Mouse (Mus musculus) stomach, embryonic 16.5 days (tissue): ENCODE results near the gene Grin2b. TPM values are rescaled to one million over a fixed set of nuclear protein-coding genes. Genes with fewer than 3 reads are reported as not detected.
"Not testable (repeated sequence)": the region's sequence is repeated elsewhere in the genome, so short reads cannot be mapped to it uniquely, and the experiment has no call there.

Experiments
- ATAC-seq: fragments of 200-750 bp; cut with Nextera tagmentation; 2 replicates; pipeline ENCODE4 v1.8.0; 2017; ENCODE audit warnings: moderate number of reproducible peaks, moderate TSS enrichment; ENCODE audit not compliant: insufficient read depth, low FRiP score
- H3K27ac ChIP-seq: fragments of 300-500 bp; sonication (generic); 2 replicates; pipeline ENCODE4 v1.5.1; 2014; ENCODE audit warnings: low read length
- H3K27me3 ChIP-seq: fragments of 300-500 bp; sonication (generic); 2 replicates; pipeline ENCODE4 v1.6.1; 2014; ENCODE audit warnings: low read length, control low read depth, mixed read lengths; ENCODE audit not compliant: control insufficient read depth, insufficient read depth
- H3K36me3 ChIP-seq: fragments of 300-500 bp; sonication (generic); 2 replicates; pipeline ENCODE4 v1.6.1; 2014; ENCODE audit warnings: low read length; ENCODE audit not compliant: control insufficient read depth, insufficient read depth
- H3K4me1 ChIP-seq: fragments of 300-500 bp; sonication (generic); 2 replicates; pipeline ENCODE4 v1.6.1; 2014; ENCODE audit warnings: low read length, control low read depth, mixed read lengths; ENCODE audit not compliant: control insufficient read depth, insufficient read depth
- H3K4me2 ChIP-seq: fragments of 300-500 bp; sonication (generic); 2 replicates; pipeline ENCODE4 v1.6.1; 2014; ENCODE audit warnings: low read depth, low read length, mixed read lengths
- H3K4me3 ChIP-seq: fragments of 300-500 bp; sonication (generic); replicated peaks from 2 replicates; pipeline ENCODE4 v1.5.1; 2014; ENCODE audit warnings: mild to moderate bottlenecking, low read length
- H3K9ac ChIP-seq: fragments of 300-500 bp; sonication (generic); 2 replicates; pipeline ENCODE4 v1.6.1; 2014; ENCODE audit warnings: low read length
- H3K9me3 ChIP-seq: fragments of 300-500 bp; sonication (generic); replicated peaks from 2 replicates; pipeline ENCODE4 v1.6.1; 2016; ENCODE audit warnings: low read length, control low read depth; ENCODE audit not compliant: control insufficient read depth
- WGBS: fragments of 180-500 bp; shearing (Covaris S2); extraction: QIAGEN DNeasy Blood & Tissue Kit; methylation state at CpG from one replicate; pipeline ENCODE4 v1.1.7; 2014; 5-methylcytosine and 5-hydroxymethylcytosine counted together
- polyA plus RNA-seq: library from polyadenylated mRNA; unstranded; fragments of >200 nt; fragmentation: Nextera tagmentation; extraction: Ambion mirVana; gene quantifications from 2 replicates; pipeline ENCODE4 v1.2.1, GENCODE M21; 2015

The Grin2b gene
- polyA plus RNA-seq, 1 experiment from 2014 or later: 0.32 TPM

GRCm38 (mm10) chr6:135706850-135707522 is 466.3 kb downstream of the Grin2b start:
- H3K4me2 ChIP-seq, H3K27ac ChIP-seq, H3K36me3 ChIP-seq, H3K4me3 ChIP-seq, H3K27me3 ChIP-seq, H3K4me1 ChIP-seq, H3K9me3 ChIP-seq, H3K9ac ChIP-seq: not testable (repeated sequence)
- ATAC-seq: peak; percentile 37; the same call in 1 of the 2 replicates
- 74% methylated on average over 6 of the region's 6 CpGs for WGBS

GRCm38 (mm10) chr6:135703655-135704054 is 469.7 kb downstream of the Grin2b start:
- 49% methylated on average over 2 of the region's 2 CpGs for WGBS
- Histone ChIP-seq H3K4me2 (no peak overlapping the region), H3K9me3 (no peaks in the 10 kb centered on the region), H3K4me1 (no peaks in the 10 kb centered on the region; the same call in 1 of the 2 replicates), H3K27me3 (no peaks in the 10 kb centered on the region), H3K4me3 (no peak overlapping the region), H3K27ac (no peak overlapping the region), H3K9ac (no peak overlapping the region), H3K36me3 (no peaks in the 10 kb centered on the region)
- no peak for ATAC-seq

DNA sequence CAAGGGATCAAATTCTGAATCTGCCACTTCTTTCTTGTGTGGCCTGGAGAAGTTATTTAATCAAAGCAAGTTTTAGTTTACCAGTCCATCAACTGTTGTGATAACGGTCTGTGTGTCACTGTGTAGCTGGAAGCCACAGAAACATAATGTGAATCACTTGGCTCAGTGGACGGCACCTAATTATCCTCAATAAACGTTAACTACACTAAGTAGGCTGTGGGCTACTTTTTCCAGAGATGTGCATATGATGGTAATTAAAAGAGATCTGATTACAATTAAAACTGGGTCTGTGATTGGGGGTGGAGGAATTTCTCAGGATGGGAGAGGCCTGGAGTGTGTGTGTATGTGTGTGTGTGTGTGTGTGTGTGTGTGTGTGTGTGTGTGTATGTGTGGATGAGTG is 471.9 kb downstream of the Grin2b start:
- no peak overlapping the region for H3K4me2 ChIP-seq
- H3K9ac ChIP-seq: no peak overlapping the region
- ATAC-seq: no peak
- WGBS: 76% methylated on average over 3 of the region's 3 CpGs
- H3K4me1 ChIP-seq: no peaks in the 10 kb centered on the region
- no peak overlapping the region for H3K4me3 ChIP-seq
- H3K36me3 ChIP-seq: no peaks in the 10 kb centered on the region
- H3K27ac ChIP-seq: no peak overlapping the region
- no peaks in the 10 kb centered on the region for H3K27me3 ChIP-seq
- H3K9me3 ChIP-seq: no peaks in the 10 kb centered on the region

- Histone ChIP-seq H3K9me3 (no peaks in the 10 kb centered on the region), H3K9ac (no peak overlapping the region), H3K27me3 (no peaks in the 10 kb centered on the region), H3K4me1 (no peaks in the 10 kb centered on the region), H3K4me3 (no peak overlapping the region), H3K4me2 (no peak overlapping the region), H3K36me3 (no peaks in the 10 kb centered on the region), H3K27ac (no peak overlapping the region)
- no peak for ATAC-seq
- 66% methylated on average over 12 of the region's 12 CpGs for WGBS
Observed at GRCm38 (mm10) chr6:135700717-135701345, 472.5 kb downstream of the Grin2b start.

DNA sequence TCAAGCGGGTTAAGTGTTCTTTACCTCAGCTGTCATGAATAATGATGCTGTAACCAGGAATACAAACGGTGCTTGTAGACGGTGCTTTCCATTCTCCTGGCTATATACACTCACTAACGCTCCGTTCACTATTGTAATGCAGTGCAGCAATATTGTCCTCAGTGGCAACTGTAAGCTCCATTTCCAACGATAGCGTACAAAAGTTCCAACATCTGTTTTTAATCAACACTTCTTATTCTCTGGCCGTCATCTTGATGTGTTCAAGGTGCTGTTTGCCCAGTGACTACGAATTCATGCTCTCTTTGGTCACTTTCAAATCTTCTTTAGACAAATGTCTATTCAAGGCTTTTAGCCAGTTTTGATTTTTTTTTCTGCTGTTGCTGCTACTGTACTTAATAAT is 480.8 kb downstream of the Grin2b start:
- Histone ChIP-seq H3K9ac (no peak overlapping the region), H3K4me3 (no peak overlapping the region), H3K4me1 (no peaks in the 10 kb centered on the region), H3K27ac (no peak overlapping the region), H3K9me3 (no peaks in the 10 kb centered on the region), H3K27me3 (no peaks in the 10 kb centered on the region), H3K4me2 (no peak overlapping the region), H3K36me3 (no peaks in the 10 kb centered on the region)
- ATAC-seq: no peak
- 45% methylated on average over 9 of the region's 9 CpGs for WGBS

DNA sequence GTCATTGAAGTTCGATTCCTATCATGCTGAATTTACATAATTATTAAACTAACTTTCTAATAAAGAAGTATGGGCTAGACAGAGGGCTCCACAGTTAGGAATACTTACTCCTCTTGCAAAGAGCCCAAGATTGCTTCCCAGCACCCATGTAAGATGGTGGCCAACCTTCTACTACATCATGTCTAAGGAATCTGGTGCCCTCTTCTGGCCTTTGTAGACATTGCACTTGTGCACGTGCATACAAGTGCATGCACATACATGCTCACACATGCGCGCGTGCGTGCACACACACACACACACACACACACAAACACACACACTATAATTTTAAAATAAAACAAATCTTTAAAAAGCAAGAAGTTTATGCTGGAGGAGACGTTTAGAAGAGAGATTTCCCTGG is 481.8 kb downstream of the Grin2b start:
- Histone ChIP-seq H3K36me3 (no peaks in the 10 kb centered on the region), H3K4me2 (no peak overlapping the region), H3K27ac (no peak overlapping the region), H3K9ac (no peak overlapping the region), H3K4me3 (no peak overlapping the region), H3K4me1 (no peaks in the 10 kb centered on the region), H3K9me3 (no peaks in the 10 kb centered on the region), H3K27me3 (no peaks in the 10 kb centered on the region)
- ATAC-seq: no peak
- 89% methylated on average over 7 of the region's 7 CpGs for WGBS

DNA sequence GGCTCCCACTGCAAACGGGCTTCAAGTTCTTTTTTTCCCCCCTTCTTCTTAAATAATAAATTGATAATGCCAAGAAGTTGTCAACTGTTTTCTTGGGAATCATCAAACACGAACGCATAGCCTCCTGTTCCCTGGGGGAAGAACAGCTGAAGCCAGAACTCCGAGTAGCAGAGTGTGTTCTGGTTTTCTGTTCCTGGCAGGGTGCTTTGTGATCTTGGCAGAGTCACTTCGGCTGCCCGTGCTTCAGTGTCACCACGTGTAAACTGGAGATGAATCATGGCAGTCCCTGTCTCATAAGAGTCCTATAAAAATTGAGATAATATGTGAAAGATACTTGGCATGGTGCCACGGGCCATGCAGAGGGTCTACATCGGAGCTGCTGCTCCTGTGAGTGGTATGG is 485.4 kb downstream of the Grin2b start:
- Histone ChIP-seq H3K9ac (no peak overlapping the region), H3K4me2 (no peak overlapping the region), H3K27me3 (no peaks in the 10 kb centered on the region), H3K9me3 (no peaks in the 10 kb centered on the region), H3K4me3 (no peak overlapping the region), H3K36me3 (no peaks in the 10 kb centered on the region), H3K4me1 (no peaks in the 10 kb centered on the region), H3K27ac (no peak overlapping the region)
- ATAC-seq: no peak
- 56% methylated on average over 9 of the region's 9 CpGs for WGBS

DNA sequence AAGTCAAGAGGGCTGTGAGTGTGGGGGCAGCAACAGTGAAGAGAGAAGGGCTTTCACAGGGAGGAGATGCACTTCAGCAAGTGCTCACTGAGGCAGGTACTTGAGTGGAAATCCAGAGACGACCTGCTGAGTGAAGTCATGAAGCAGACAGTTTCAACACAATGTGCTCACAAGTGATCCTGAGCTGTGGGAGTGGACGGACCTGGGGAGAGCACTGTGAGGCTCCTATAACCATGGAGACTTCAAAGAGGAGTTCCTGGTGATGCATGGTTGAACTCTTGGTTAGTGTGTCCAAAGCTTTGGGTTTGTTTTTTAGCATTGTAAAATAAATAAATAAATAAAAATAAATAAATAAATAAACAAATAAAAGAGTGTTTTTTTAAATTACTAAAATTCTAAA is 489.1 kb downstream of the Grin2b start:
- Histone ChIP-seq H3K36me3 (no peaks in the 10 kb centered on the region), H3K4me2 (no peak overlapping the region), H3K4me1 (no peaks in the 10 kb centered on the region), H3K9me3 (no peaks in the 10 kb centered on the region), H3K4me3 (no peak overlapping the region), H3K27me3 (no peaks in the 10 kb centered on the region), H3K9ac (no peak overlapping the region), H3K27ac (no peak overlapping the region)
- 73% methylated on average over 2 of the region's 2 CpGs for WGBS
- ATAC-seq: no peak

- not testable (repeated sequence) for H3K4me1 ChIP-seq, H3K4me3 ChIP-seq, H3K9ac ChIP-seq, H3K27ac ChIP-seq, H3K9me3 ChIP-seq, H3K4me2 ChIP-seq, H3K36me3 ChIP-seq, ATAC-seq, H3K27me3 ChIP-seq
- WGBS: 77% methylated on average over 4 of the region's 4 CpGs
Observed at GRCm38 (mm10) chr6:135681423-135681822, 491.9 kb downstream of the Grin2b start.
